21 mouse cellular contexts compared by ENCODE assay signal in the genomic region with DNA sequence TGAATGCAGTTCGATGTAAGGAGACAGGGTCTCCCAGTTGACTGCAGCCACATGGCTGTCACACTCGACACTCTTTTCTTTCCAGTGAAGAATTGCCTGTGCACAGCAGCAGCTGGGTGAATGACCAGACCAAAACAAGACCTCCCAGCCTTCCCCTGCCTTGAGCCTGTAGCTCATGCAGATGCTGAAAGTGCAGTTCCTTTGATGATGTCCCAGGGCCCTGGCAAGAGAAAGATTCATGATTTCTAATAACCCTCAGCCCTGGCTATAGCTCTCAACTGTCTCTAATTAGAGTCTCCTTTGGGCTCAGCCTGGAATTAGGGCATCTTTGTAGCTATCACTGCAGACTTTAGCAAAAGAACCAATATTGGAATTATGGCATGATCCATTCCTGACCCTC.
DNase-seq lines count a peak whose midpoint lies in the region; ATAC-seq and TF ChIP-seq lines count a peak whose summit lies in the region.
"Had no signal": no experiment of that assay in that cellular context is flagged by ENCODE, and none has a peak within 500 bp of the region (broad histone marks: within the 10 kb centered on the region; RNA-seq: fewer than 3 reads in every experiment).

No protein-coding gene starts in this region.

- ATAC-seq in kidney, postnatal 0 days (replicated peaks; ENCODE audit: low FRiP score, low read depth) = no peak
- no peak for ATAC-seq in kidney, embryonic 14.5 days (ENCODE audit: low FRiP score, low TSS enrichment)
- no peak for ATAC-seq in limb, embryonic 11.5 days (ENCODE audit: insufficient number of reproducible peaks, low FRiP score, low TSS enrichment, low read depth)
- ATAC-seq: forebrain, embryonic 14.5 days; Patski had no signal

- H3K4me3 ChIP-seq in kidney, postnatal 0 days (replicated peaks; ENCODE audit: low read depth, low read length) = no peak overlapping the region
- no peak overlapping the region for H3K4me3 ChIP-seq in kidney, embryonic 14.5 days (ENCODE audit: low read length)
- no peak overlapping the region for H3K4me3 ChIP-seq in limb, embryonic 11.5 days (ENCODE audit: low read depth, low read length)
- H3K4me3 ChIP-seq: embryonic facial prominence, embryonic 15.5 days; erythroblast, embryonic 14.5 days; forebrain, embryonic 10.5 days; heart, adult 2 months; heart, embryonic 15.5 days had no signal

- no peaks in the 10 kb centered on the region for H3K4me1 ChIP-seq in kidney, postnatal 0 days (replicated peaks; ENCODE audit: insufficient read depth, low read length)
- no peaks in the 10 kb centered on the region for H3K4me1 ChIP-seq in kidney, embryonic 14.5 days (ENCODE audit: control insufficient read depth, insufficient read depth, low read length)
- no peaks in the 10 kb centered on the region for H3K4me1 ChIP-seq in limb, embryonic 11.5 days (ENCODE audit: control insufficient read depth, insufficient read depth, low read length)
- H3K4me1 ChIP-seq: embryonic facial prominence, embryonic 15.5 days; forebrain, embryonic 10.5 days; heart, embryonic 15.5 days had no signal

- no peaks in the 10 kb centered on the region for H3K36me3 ChIP-seq in kidney, postnatal 0 days (ENCODE audit: insufficient read depth, low read length)
- no peaks in the 10 kb centered on the region for H3K36me3 ChIP-seq in kidney, embryonic 14.5 days (ENCODE audit: control insufficient read depth, insufficient read depth, low read length)
- H3K36me3 ChIP-seq in limb, embryonic 11.5 days (ENCODE audit: control insufficient read depth, insufficient read depth, low read length) = no peaks in the 10 kb centered on the region
- H3K36me3 ChIP-seq: embryonic facial prominence, embryonic 15.5 days; forebrain, embryonic 10.5 days; heart, embryonic 15.5 days had no signal

- H3K4me2 ChIP-seq in kidney, postnatal 0 days (ENCODE audit: low read length) = no peak overlapping the region
- H3K4me2 ChIP-seq in kidney, embryonic 14.5 days (replicated peaks; ENCODE audit: low read depth, low read length) = no peak overlapping the region
- no peak overlapping the region for H3K4me2 ChIP-seq in limb, embryonic 11.5 days (ENCODE audit: low read depth, severe bottlenecking)
- H3K4me2 ChIP-seq: embryonic facial prominence, embryonic 15.5 days; heart, embryonic 11.5 days; heart, embryonic 15.5 days; hindbrain, embryonic 14.5 days had no signal

- no peak for TF ChIP-seq CTCF in kidney, postnatal 0 days (IDR thresholded peaks at IDR 0.05; ENCODE audit: low read depth)

- no peaks in the 10 kb centered on the region for H3K27me3 ChIP-seq in kidney, postnatal 0 days (ENCODE audit: insufficient read depth, low read length)
- no peaks in the 10 kb centered on the region for H3K27me3 ChIP-seq in kidney, embryonic 14.5 days (ENCODE audit: control insufficient read depth, insufficient read depth, low read length)
- no peaks in the 10 kb centered on the region for H3K27me3 ChIP-seq in limb, embryonic 11.5 days (ENCODE audit: control insufficient read depth, insufficient read depth, low read length)
- H3K27me3 ChIP-seq: embryonic facial prominence, embryonic 15.5 days; heart, embryonic 15.5 days; Patski had no signal

- H3K27ac ChIP-seq in kidney, postnatal 0 days = no peak overlapping the region
- H3K27ac ChIP-seq in kidney, embryonic 14.5 days (ENCODE audit: low read depth, low read length) = no peak overlapping the region
- H3K27ac ChIP-seq in limb, embryonic 11.5 days (replicated peaks; ENCODE audit: low read depth, low read length) = no peak overlapping the region
- H3K27ac ChIP-seq: embryonic facial prominence, embryonic 15.5 days; forebrain, embryonic 10.5 days; heart, adult 2 months; heart, embryonic 15.5 days; hindbrain, embryonic 14.5 days had no signal

- DNase-seq in kidney, postnatal 0 days (ENCODE audit: low spot score) = peak; percentile 34
- DNase-seq in embryo, embryonic 11 days = peak; percentile 5
- DNase-seq in limb, embryonic 11.5 days (ENCODE audit: low spot score) = peak; percentile 34
- DNase-seq in heart, adult 11 months = no peak
- no peak for DNase-seq in adrenal gland, postnatal 10 days
- DNase-seq: adrenal gland, adult 2 months; adrenal gland, postnatal 36 days; cerebellum, adult 8-10 months; cerebellum, postnatal 14 days; gastrocnemius, postnatal 36 days; heart, adult 2 months; heart, postnatal 14 days had no signal

- no peak overlapping the region for H3K9ac ChIP-seq in kidney, postnatal 0 days (ENCODE audit: low read depth, low read length)
- H3K9ac ChIP-seq in kidney, embryonic 14.5 days (ENCODE audit: low read depth, low read length) = no peak overlapping the region
- H3K9ac ChIP-seq in limb, embryonic 11.5 days (ENCODE audit: low read length) = no peak overlapping the region
- H3K9ac ChIP-seq: embryonic facial prominence, embryonic 15.5 days; heart, embryonic 15.5 days; hindbrain, embryonic 14.5 days had no signal

- 29% methylated on average over 2 of the region's 2 CpGs for WGBS in kidney, postnatal 0 days
- WGBS in kidney, embryonic 14.5 days = 36% methylated on average over 2 of the region's 2 CpGs
- WGBS in limb, embryonic 11.5 days = 17% methylated on average over 2 of the region's 2 CpGs

- H3K9me3 ChIP-seq in kidney, postnatal 0 days (replicated peaks; ENCODE audit: low read length) = no peaks in the 10 kb centered on the region
- H3K9me3 ChIP-seq in kidney, embryonic 14.5 days (ENCODE audit: control insufficient read depth, low read length) = no peaks in the 10 kb centered on the region
- no peaks in the 10 kb centered on the region for H3K9me3 ChIP-seq in limb, embryonic 11.5 days (ENCODE audit: control insufficient read depth, low read length)
- H3K9me3 ChIP-seq: embryonic facial prominence, embryonic 15.5 days; forebrain, embryonic 10.5 days; heart, embryonic 15.5 days had no signal

Comparison
In these comparisons a context has a peak if more than half of its experiments do, and no peak if none do; other contexts are left out.
1. DNase-seq: peak in kidney, postnatal 0 days (single experiment), embryo, embryonic 11 days (single experiment) and limb, embryonic 11.5 days (single experiment); none in heart, adult 11 months (single experiment) and adrenal gland, postnatal 10 days (single experiment).